Mouse (Mus musculus): ENCODE results near the gene Prkab2. TPM values are rescaled to one million over a fixed set of nuclear protein-coding genes. Genes with fewer than 3 reads are reported as not detected.

Prkab2 gene
- polyA plus RNA-seq, 1 experiment from 2014 or later: 3.1 TPM

GRCm38 (mm10) chr3:97693806-97694205 lies 35.8 kb downstream of the Prkab2 start:
- no peak for TF ChIP-seq CTCF (IDR thresholded peaks at IDR 0.05)
- TF ChIP-seq EP300 (IDR thresholded peaks at IDR 0.05): peak; percentile 25; the same call in 1 of the 2 replicates
- WGBS: 44% methylated on average over 6 of the region's 6 CpGs
- ATAC-seq (peak; percentile 91), DNase-seq (ENCODE audit: low spot score) (peak; percentile 86)
- Histone ChIP-seq H3K27ac (ENCODE audit: low read length) (no peak overlapping the region), H3K36me3 (ENCODE audit: insufficient read depth, low read length) (no peaks in the 10 kb centered on the region), H3K9me3 (ENCODE audit: low read length) (no peaks in the 10 kb centered on the region), H3K27me3 (replicated peaks; ENCODE audit: insufficient read depth, low read length) (no peaks in the 10 kb centered on the region), H3K4me3 (ENCODE audit: low read depth, low read length) (no peak overlapping the region), H3K4me2 (replicated peaks; ENCODE audit: low read depth, low read length) (no peak overlapping the region), H3K9ac (replicated peaks; ENCODE audit: low read depth) (no peak overlapping the region), H3K4me1 (ENCODE audit: insufficient read depth, low read depth, low read length) (no peaks in the 10 kb centered on the region)

- Histone ChIP-seq H3K27ac (ENCODE audit: low read length) (no peak overlapping the region), H3K36me3 (ENCODE audit: insufficient read depth, low read length) (no peaks in the 10 kb centered on the region), H3K9me3 (ENCODE audit: low read length) (no peaks in the 10 kb centered on the region), H3K4me2 (replicated peaks; ENCODE audit: low read depth, low read length) (no peak overlapping the region), H3K4me1 (ENCODE audit: insufficient read depth, low read depth, low read length) (no peaks in the 10 kb centered on the region), H3K9ac (replicated peaks; ENCODE audit: low read depth) (no peak overlapping the region), H3K27me3 (replicated peaks; ENCODE audit: insufficient read depth, low read length) (no peaks in the 10 kb centered on the region), H3K4me3 (ENCODE audit: low read depth, low read length) (no peak overlapping the region)
- WGBS: 84% methylated on average over 9 of the region's 9 CpGs
- DNase-seq (ENCODE audit: low spot score) (no peak), ATAC-seq (no peak)
- TF ChIP-seq EP300 (IDR thresholded peaks at IDR 0.05) (no peak), CTCF (IDR thresholded peaks at IDR 0.05) (no peak)
Measured at GRCm38 (mm10) chr3:97696866-97697265, 38.9 kb downstream of the Prkab2 start.

GRCm38 (mm10) chr3:97697291-97697690 lies 39.3 kb downstream of the Prkab2 start:
- DNase-seq (ENCODE audit: low spot score) (no peak), ATAC-seq (no peak)
- Histone ChIP-seq H3K4me3 (ENCODE audit: low read depth, low read length) (no peak overlapping the region), H3K9ac (replicated peaks; ENCODE audit: low read depth) (no peak overlapping the region), H3K27ac (ENCODE audit: low read length) (no peak overlapping the region), H3K36me3 (ENCODE audit: insufficient read depth, low read length) (no peaks in the 10 kb centered on the region), H3K27me3 (replicated peaks; ENCODE audit: insufficient read depth, low read length) (no peaks in the 10 kb centered on the region), H3K9me3 (ENCODE audit: low read length) (no peaks in the 10 kb centered on the region), H3K4me2 (replicated peaks; ENCODE audit: low read depth, low read length) (no peak overlapping the region), H3K4me1 (ENCODE audit: insufficient read depth, low read depth, low read length) (no peaks in the 10 kb centered on the region)
- TF ChIP-seq EP300 (IDR thresholded peaks at IDR 0.05): no peak
- TF ChIP-seq CTCF (IDR thresholded peaks at IDR 0.05): no peak
- WGBS: 66% methylated on average over 9 of the region's 9 CpGs

- ATAC-seq: no peak
Measured at GRCm38 (mm10) chr3:97699061-97699460, 41.1 kb downstream of the Prkab2 start.

GRCm38 (mm10) chr3:97701198-97701597 lies 43.2 kb downstream of the Prkab2 start:
- 34% methylated on average over 3 of the region's 3 CpGs for WGBS
- no peak overlapping the region for H3K9ac ChIP-seq (replicated peaks; ENCODE audit: low read depth)
- H3K27ac ChIP-seq (ENCODE audit: low read length): no peak overlapping the region
- no peaks in the 10 kb centered on the region for H3K4me1 ChIP-seq (ENCODE audit: insufficient read depth, low read depth, low read length)
- no peak overlapping the region for H3K4me2 ChIP-seq (replicated peaks; ENCODE audit: low read depth, low read length)
- DNase-seq (ENCODE audit: low spot score) (no peak), ATAC-seq (peak; percentile 52)
- no peaks in the 10 kb centered on the region for H3K36me3 ChIP-seq (ENCODE audit: insufficient read depth, low read length)
- H3K27me3 ChIP-seq (replicated peaks; ENCODE audit: insufficient read depth, low read length): no peaks in the 10 kb centered on the region
- no peaks in the 10 kb centered on the region for H3K9me3 ChIP-seq (ENCODE audit: low read length)
- no peak overlapping the region for H3K4me3 ChIP-seq (ENCODE audit: low read depth, low read length)
- TF ChIP-seq CTCF (IDR thresholded peaks at IDR 0.05): no peak
- TF ChIP-seq EP300 (IDR thresholded peaks at IDR 0.05): no peak

More at GRCm38 (mm10) chr3:97699061-97699460, 41.1 kb downstream of the Prkab2 start:
- 74% methylated on average over 3 of the region's 3 CpGs for WGBS
- Histone ChIP-seq H3K4me3 (ENCODE audit: low read depth, low read length) (no peak overlapping the region), H3K4me2 (replicated peaks; ENCODE audit: low read depth, low read length) (no peak overlapping the region), H3K4me1 (ENCODE audit: insufficient read depth, low read depth, low read length) (no peaks in the 10 kb centered on the region), H3K9me3 (ENCODE audit: low read length) (no peaks in the 10 kb centered on the region), H3K36me3 (ENCODE audit: insufficient read depth, low read length) (no peaks in the 10 kb centered on the region), H3K27me3 (replicated peaks; ENCODE audit: insufficient read depth, low read length) (no peaks in the 10 kb centered on the region), H3K9ac (replicated peaks; ENCODE audit: low read depth) (no peak overlapping the region), H3K27ac (ENCODE audit: low read length) (no peak overlapping the region)
- no peak for TF ChIP-seq CTCF (IDR thresholded peaks at IDR 0.05)
- TF ChIP-seq EP300 (IDR thresholded peaks at IDR 0.05): no peak
- DNase-seq (ENCODE audit: low spot score): no peak

GRCm38 (mm10) chr3:97702448-97703080 lies 44.6 kb downstream of the Prkab2 start:
- Histone ChIP-seq H3K4me3 (ENCODE audit: low read depth, low read length) (no peak overlapping the region), H3K4me1 (ENCODE audit: insufficient read depth, low read depth, low read length) (no peaks in the 10 kb centered on the region), H3K27ac (ENCODE audit: low read length) (no peak overlapping the region), H3K27me3 (replicated peaks; ENCODE audit: insufficient read depth, low read length) (no peaks in the 10 kb centered on the region), H3K9me3 (ENCODE audit: low read length) (no peaks in the 10 kb centered on the region), H3K9ac (replicated peaks; ENCODE audit: low read depth) (no peak overlapping the region), H3K36me3 (ENCODE audit: insufficient read depth, low read length) (no peaks in the 10 kb centered on the region), H3K4me2 (replicated peaks; ENCODE audit: low read depth, low read length) (no peak overlapping the region)
- 94% methylated on average over 11 of the region's 11 CpGs for WGBS
- TF ChIP-seq CTCF (IDR thresholded peaks at IDR 0.05) (no peak), EP300 (IDR thresholded peaks at IDR 0.05) (no peak)
- ATAC-seq (no peak), DNase-seq (ENCODE audit: low spot score) (no peak)
